Mouse (Mus musculus): ENCODE results near the gene Pitpnc1. TPM values are rescaled to one million over a fixed set of nuclear protein-coding genes. Genes with fewer than 3 reads are reported as not detected.

Pitpnc1 gene
- polyA plus RNA-seq, 1 experiment, result 0.25 TPM

DNA sequence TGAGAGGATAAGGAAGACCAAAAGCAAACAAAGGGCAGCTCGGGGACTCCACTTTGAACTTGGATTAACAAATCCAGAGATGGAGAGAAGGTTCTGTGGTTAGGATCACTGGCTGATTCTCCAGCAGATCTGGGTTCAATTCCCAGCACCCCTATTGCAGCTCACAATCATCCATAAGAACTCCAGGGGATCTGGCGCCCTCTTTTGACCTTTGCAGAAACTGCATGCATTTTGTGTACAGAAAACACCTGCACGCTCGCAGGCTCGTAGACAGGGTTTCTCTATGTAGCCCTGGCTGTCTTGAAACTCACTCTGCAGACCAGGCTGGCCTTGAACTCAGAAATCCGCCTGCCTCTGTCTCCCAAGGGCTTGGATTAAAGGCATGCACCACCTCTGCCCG is 219.0 kb downstream of the Pitpnc1 start:
- Histone ChIP-seq H3K4me3 (ENCODE audit: insufficient read depth, poor library complexity, severe bottlenecking) (no peak overlapping the region), H3K79me3 (ENCODE audit: low read depth) (no peaks in the 10 kb centered on the region), H3K36me3 (ENCODE audit: control insufficient read depth, insufficient read depth) (no peaks in the 10 kb centered on the region), H3K79me2 (ENCODE audit: control insufficient read depth, insufficient read depth) (no peaks in the 10 kb centered on the region), H3K27me3 (ENCODE audit: control insufficient read depth, insufficient read depth, insufficient read length) (peaks cover 3% of the 10 kb centered on the region), H3ac (ENCODE audit: control insufficient read depth, insufficient read length, low read depth) (no peak overlapping the region)
- TF ChIP-seq MAX (IDR thresholded peaks at IDR 0.05), result no peak
- TF ChIP-seq MYOD1 (IDR thresholded peaks at IDR 0.05; ENCODE audit: control insufficient read depth, insufficient read length, low read depth), result no peak
- no peak for TF ChIP-seq FOSL1 (IDR thresholded peaks at IDR 0.05; ENCODE audit: insufficient read depth, low read length, poor library complexity, severe bottlenecking)
- no peak for TF ChIP-seq CTCF (IDR thresholded peaks at IDR 0.05; ENCODE audit: control insufficient read depth, insufficient read depth, insufficient read length)
- no peak for TF ChIP-seq CEBPB (IDR thresholded peaks at IDR 0.05; ENCODE audit: low read depth)
- TF ChIP-seq USF1 (IDR thresholded peaks at IDR 0.05; ENCODE audit: low read depth), result no peak
- no peak for TF ChIP-seq MYOG (IDR thresholded peaks at IDR 0.05; ENCODE audit: control insufficient read depth, extremely low read depth, insufficient read length)

GRCm38 (mm10) chr11:107250882-107251281 is 219.6 kb downstream of the Pitpnc1 start:
- H3ac ChIP-seq (ENCODE audit: control insufficient read depth, insufficient read length, low read depth), result no peak overlapping the region
- TF ChIP-seq CEBPB (IDR thresholded peaks at IDR 0.05; ENCODE audit: low read depth) (no peak), USF1 (IDR thresholded peaks at IDR 0.05; ENCODE audit: low read depth) (no peak), CTCF (IDR thresholded peaks at IDR 0.05; ENCODE audit: control insufficient read depth, insufficient read depth, insufficient read length) (no peak), FOSL1 (IDR thresholded peaks at IDR 0.05; ENCODE audit: insufficient read depth, low read length, poor library complexity, severe bottlenecking) (no peak), MYOG (IDR thresholded peaks at IDR 0.05; ENCODE audit: control insufficient read depth, extremely low read depth, insufficient read length) (no peak), MAX (IDR thresholded peaks at IDR 0.05) (no peak), MYOD1 (IDR thresholded peaks at IDR 0.05; ENCODE audit: control insufficient read depth, insufficient read length, low read depth) (no peak)
- no peaks in the 10 kb centered on the region for H3K79me2 ChIP-seq (ENCODE audit: control insufficient read depth, insufficient read depth)
- no peaks in the 10 kb centered on the region for H3K36me3 ChIP-seq (ENCODE audit: control insufficient read depth, insufficient read depth)
- no peaks in the 10 kb centered on the region for H3K79me3 ChIP-seq (ENCODE audit: low read depth)
- H3K27me3 ChIP-seq (ENCODE audit: control insufficient read depth, insufficient read depth, insufficient read length), result peaks cover 3% of the 10 kb centered on the region
- H3K4me3 ChIP-seq (ENCODE audit: insufficient read depth, poor library complexity, severe bottlenecking), result no peak overlapping the region

- H3ac ChIP-seq (ENCODE audit: control insufficient read depth, insufficient read length, low read depth), result no peak overlapping the region
- H3K36me3 ChIP-seq (ENCODE audit: control insufficient read depth, insufficient read depth), result no peaks in the 10 kb centered on the region
- H3K79me3 ChIP-seq (ENCODE audit: low read depth), result no peaks in the 10 kb centered on the region
- H3K27me3 ChIP-seq (ENCODE audit: control insufficient read depth, insufficient read depth, insufficient read length), result peaks cover 12% of the 10 kb centered on the region
- no peaks in the 10 kb centered on the region for H3K79me2 ChIP-seq (ENCODE audit: control insufficient read depth, insufficient read depth)
- no peak for TF ChIP-seq CTCF (IDR thresholded peaks at IDR 0.05; ENCODE audit: control insufficient read depth, insufficient read depth, insufficient read length)
- TF ChIP-seq MYOG (IDR thresholded peaks at IDR 0.05; ENCODE audit: control insufficient read depth, extremely low read depth, insufficient read length), result no peak
- no peak for TF ChIP-seq MYOD1 (IDR thresholded peaks at IDR 0.05; ENCODE audit: control insufficient read depth, insufficient read length, low read depth)
- TF ChIP-seq CEBPB (IDR thresholded peaks at IDR 0.05; ENCODE audit: low read depth), result no peak
- no peak for TF ChIP-seq USF1 (IDR thresholded peaks at IDR 0.05; ENCODE audit: low read depth)
- TF ChIP-seq FOSL1 (IDR thresholded peaks at IDR 0.05; ENCODE audit: insufficient read depth, low read length, poor library complexity, severe bottlenecking), result no peak
- no peak for TF ChIP-seq MAX (IDR thresholded peaks at IDR 0.05)
- no peak overlapping the region for H3K4me3 ChIP-seq (ENCODE audit: insufficient read depth, poor library complexity, severe bottlenecking)
These were observed 221.7 kb downstream of the Pitpnc1 start for GRCm38 (mm10) chr11:107248753-107249152.

- H3K79me3 ChIP-seq (ENCODE audit: low read depth), result no peaks in the 10 kb centered on the region
- H3ac ChIP-seq (ENCODE audit: control insufficient read depth, insufficient read length, low read depth), result no peak overlapping the region
- H3K36me3 ChIP-seq (ENCODE audit: control insufficient read depth, insufficient read depth), result no peaks in the 10 kb centered on the region
- no peak overlapping the region for H3K4me3 ChIP-seq (ENCODE audit: insufficient read depth, poor library complexity, severe bottlenecking)
- no peaks in the 10 kb centered on the region for H3K79me2 ChIP-seq (ENCODE audit: control insufficient read depth, insufficient read depth)
- H3K27me3 ChIP-seq (ENCODE audit: control insufficient read depth, insufficient read depth, insufficient read length), result peaks cover 16% of the 10 kb centered on the region
- TF ChIP-seq FOSL1 (IDR thresholded peaks at IDR 0.05; ENCODE audit: insufficient read depth, low read length, poor library complexity, severe bottlenecking), result no peak
- no peak for TF ChIP-seq CTCF (IDR thresholded peaks at IDR 0.05; ENCODE audit: control insufficient read depth, insufficient read depth, insufficient read length)
- TF ChIP-seq CEBPB (IDR thresholded peaks at IDR 0.05; ENCODE audit: low read depth), result no peak
- TF ChIP-seq USF1 (IDR thresholded peaks at IDR 0.05; ENCODE audit: low read depth), result no peak
- no peak for TF ChIP-seq MYOD1 (IDR thresholded peaks at IDR 0.05; ENCODE audit: control insufficient read depth, insufficient read length, low read depth)
- no peak for TF ChIP-seq MYOG (IDR thresholded peaks at IDR 0.05; ENCODE audit: control insufficient read depth, extremely low read depth, insufficient read length)
- TF ChIP-seq MAX (IDR thresholded peaks at IDR 0.05), result no peak
These were observed 224.8 kb downstream of the Pitpnc1 start for GRCm38 (mm10) chr11:107245657-107246056.

DNA sequence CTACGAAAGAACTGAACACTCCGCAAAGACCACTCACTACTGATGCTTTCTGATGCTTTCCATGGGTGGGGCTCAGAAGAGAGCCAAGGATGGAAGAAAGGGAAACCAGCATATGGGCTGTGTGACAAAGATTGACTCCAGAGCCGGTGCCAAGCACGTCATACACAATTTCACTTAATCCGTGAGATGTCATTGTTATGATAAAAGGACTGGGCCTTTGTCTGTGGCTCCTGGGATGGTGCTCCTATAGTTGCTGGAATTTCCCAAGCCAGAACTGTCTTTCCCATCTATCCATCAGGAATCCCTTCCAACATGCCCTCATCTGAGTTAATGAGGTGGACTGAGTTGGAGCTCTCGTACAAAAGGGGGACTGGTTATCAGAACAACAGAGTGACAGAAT is 227.4 kb downstream of the Pitpnc1 start:
- Histone ChIP-seq H3K27me3 (ENCODE audit: control insufficient read depth, insufficient read depth, insufficient read length) (peaks cover 13% of the 10 kb centered on the region), H3K36me3 (ENCODE audit: control insufficient read depth, insufficient read depth) (no peaks in the 10 kb centered on the region), H3K79me2 (ENCODE audit: control insufficient read depth, insufficient read depth) (no peaks in the 10 kb centered on the region), H3ac (ENCODE audit: control insufficient read depth, insufficient read length, low read depth) (no peak overlapping the region), H3K79me3 (ENCODE audit: low read depth) (no peaks in the 10 kb centered on the region), H3K4me3 (ENCODE audit: insufficient read depth, poor library complexity, severe bottlenecking) (no peak overlapping the region)
- no peak for TF ChIP-seq CEBPB (IDR thresholded peaks at IDR 0.05; ENCODE audit: low read depth)
- no peak for TF ChIP-seq FOSL1 (IDR thresholded peaks at IDR 0.05; ENCODE audit: insufficient read depth, low read length, poor library complexity, severe bottlenecking)
- TF ChIP-seq MAX (IDR thresholded peaks at IDR 0.05), result no peak
- TF ChIP-seq USF1 (IDR thresholded peaks at IDR 0.05; ENCODE audit: low read depth), result no peak
- no peak for TF ChIP-seq MYOG (IDR thresholded peaks at IDR 0.05; ENCODE audit: control insufficient read depth, extremely low read depth, insufficient read length)

DNA sequence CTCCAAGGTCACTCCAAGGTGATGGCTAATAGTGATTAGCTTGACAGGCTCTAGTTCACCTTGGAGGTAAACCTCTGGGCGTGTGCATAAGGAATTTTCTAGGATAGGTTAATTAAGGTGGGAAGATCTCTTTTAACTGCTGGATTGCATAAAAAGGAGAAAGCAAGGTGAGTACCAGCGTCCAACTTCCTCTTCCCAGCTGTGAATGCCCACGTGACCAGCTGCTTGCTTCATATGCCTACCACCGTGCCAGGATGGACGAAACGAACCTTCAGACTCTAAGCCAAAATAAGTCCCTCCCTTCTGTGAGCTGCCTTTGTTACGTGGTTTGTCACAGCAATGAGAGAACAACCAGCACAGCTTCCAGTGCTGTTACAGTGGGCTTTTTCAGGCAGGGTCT is 228.8 kb downstream of the Pitpnc1 start:
- peaks cover 13% of the 10 kb centered on the region for H3K27me3 ChIP-seq (ENCODE audit: control insufficient read depth, insufficient read depth, insufficient read length)
- no peak overlapping the region for H3K4me3 ChIP-seq (ENCODE audit: insufficient read depth, poor library complexity, severe bottlenecking)
- no peaks in the 10 kb centered on the region for H3K79me3 ChIP-seq (ENCODE audit: low read depth)
- H3K36me3 ChIP-seq (ENCODE audit: control insufficient read depth, insufficient read depth), result no peaks in the 10 kb centered on the region
- TF ChIP-seq MAX (IDR thresholded peaks at IDR 0.05) (no peak), MYOG (IDR thresholded peaks at IDR 0.05; ENCODE audit: control insufficient read depth, extremely low read depth, insufficient read length) (no peak), CEBPB (IDR thresholded peaks at IDR 0.05; ENCODE audit: low read depth) (no peak), USF1 (IDR thresholded peaks at IDR 0.05; ENCODE audit: low read depth) (peak; percentile 48), MYOD1 (IDR thresholded peaks at IDR 0.05; ENCODE audit: control insufficient read depth, insufficient read length, low read depth) (no peak), FOSL1 (IDR thresholded peaks at IDR 0.05; ENCODE audit: insufficient read depth, low read length, poor library complexity, severe bottlenecking) (no peak)
- no peaks in the 10 kb centered on the region for H3K79me2 ChIP-seq (ENCODE audit: control insufficient read depth, insufficient read depth)
- H3ac ChIP-seq (ENCODE audit: control insufficient read depth, insufficient read length, low read depth), result no peak overlapping the region

All from C2C12 (cell line).